Mouse (Mus musculus): ENCODE measurements around the gene Slc4a10. TPM values are rescaled to one million over a fixed set of nuclear protein-coding genes. Genes with fewer than 3 reads are reported as not detected.

Slc4a10 gene
- total RNA-seq, 2 experiments from 2014 or later = not detected

- no peak for DNase-seq (ENCODE audit: low spot score in 2 of 2)
These were observed 225.6 kb downstream of the Slc4a10 start for GRCm38 (mm10) chr2:62271840-62272239.

GRCm38 (mm10) chr2:62278779-62279178 is 232.5 kb downstream of the Slc4a10 start:
- DNase-seq (ENCODE audit: low spot score in 2 of 2) = no peak

- DNase-seq (ENCODE audit: low spot score in 2 of 2) = no peak
These were observed 233.5 kb downstream of the Slc4a10 start for GRCm38 (mm10) chr2:62279777-62280176.

GRCm38 (mm10) chr2:62285026-62285425 is 238.8 kb downstream of the Slc4a10 start:
- no peak for DNase-seq (ENCODE audit: low spot score in 2 of 2)

GRCm38 (mm10) chr2:62285847-62286246 is 239.6 kb downstream of the Slc4a10 start:
- DNase-seq (ENCODE audit: low spot score in 2 of 2) = no peak

GRCm38 (mm10) chr2:62287532-62287931 is 241.3 kb downstream of the Slc4a10 start:
- DNase-seq (ENCODE audit: low spot score in 2 of 2) = no peak

GRCm38 (mm10) chr2:62293846-62294245 is 247.6 kb downstream of the Slc4a10 start:
- DNase-seq (ENCODE audit: low spot score in 2 of 2) = no peak

- DNase-seq (ENCODE audit: low spot score in 2 of 2) = no peak
These were observed 255.5 kb downstream of the Slc4a10 start for GRCm38 (mm10) chr2:62301716-62302115.

GRCm38 (mm10) chr2:62306978-62307377 is 260.7 kb downstream of the Slc4a10 start:
- DNase-seq (ENCODE audit: low spot score in 2 of 2) = no peak

GRCm38 (mm10) chr2:62307477-62307876 is 261.2 kb downstream of the Slc4a10 start:
- no peak for DNase-seq (ENCODE audit: low spot score in 2 of 2)

- no peak for DNase-seq (ENCODE audit: low spot score in 2 of 2)
These were observed 270.7 kb downstream of the Slc4a10 start for GRCm38 (mm10) chr2:62316930-62317329.

- DNase-seq (ENCODE audit: low spot score in 2 of 2) = no peak
These were observed 273.2 kb downstream of the Slc4a10 start for GRCm38 (mm10) chr2:62319489-62319888.

- no peak for DNase-seq (ENCODE audit: low spot score in 2 of 2)
These were observed 276.9 kb downstream of the Slc4a10 start for GRCm38 (mm10) chr2:62323078-62323637.

GRCm38 (mm10) chr2:62325388-62325787 is 279.1 kb downstream of the Slc4a10 start:
- DNase-seq (ENCODE audit: low spot score in 2 of 2) = peak in 1 of 2 experiments; percentile 20

- DNase-seq (ENCODE audit: low spot score in 2 of 2) = no peak
These were observed 285.7 kb downstream of the Slc4a10 start for GRCm38 (mm10) chr2:62331913-62332312.

- DNase-seq (ENCODE audit: low spot score in 2 of 2) = no peak
These were observed 286.2 kb downstream of the Slc4a10 start for GRCm38 (mm10) chr2:62332465-62332864.

GRCm38 (mm10) chr2:62334397-62335243 is 288.4 kb downstream of the Slc4a10 start:
- no peak for DNase-seq (ENCODE audit: low spot score in 2 of 2)

- DNase-seq (ENCODE audit: low spot score in 2 of 2) = no peak
These were observed 290.8 kb downstream of the Slc4a10 start for GRCm38 (mm10) chr2:62337086-62337485.

GRCm38 (mm10) chr2:62339222-62339944 is 293.1 kb downstream of the Slc4a10 start:
- DNase-seq (ENCODE audit: low spot score in 2 of 2) = no peak

GRCm38 (mm10) chr2:62341061-62341733 is 294.9 kb downstream of the Slc4a10 start:
- no peak for DNase-seq (ENCODE audit: low spot score in 2 of 2)

- DNase-seq (ENCODE audit: low spot score in 2 of 2) = no peak
These were observed 295.5 kb downstream of the Slc4a10 start for GRCm38 (mm10) chr2:62341734-62342128.

All from gastrocnemius, postnatal 4 days (tissue).